Comparison of ENCODE assay signal across 9 mouse cellular contexts in the genomic region with DNA sequence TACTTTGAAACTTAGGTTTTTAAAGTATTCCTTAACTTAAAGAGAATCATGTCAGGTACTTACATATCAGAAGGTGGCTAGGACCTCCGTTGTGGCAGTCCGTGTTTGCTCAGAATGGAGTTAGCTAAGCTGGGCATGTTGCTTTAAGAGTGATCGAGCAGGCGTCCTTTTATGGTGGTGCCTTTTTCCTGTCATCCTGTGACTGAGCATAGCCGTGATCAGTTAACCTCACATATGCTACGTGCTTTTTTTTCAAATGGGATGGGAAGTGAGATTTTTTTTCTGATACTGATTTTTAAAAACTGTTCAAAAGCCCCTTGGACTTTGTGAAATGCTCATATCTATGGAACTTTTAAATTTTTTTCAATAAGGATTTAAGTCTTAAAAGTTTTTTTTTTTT. TPM values are rescaled to one million over a fixed set of nuclear protein-coding genes. Genes with fewer than 3 reads are reported as not detected.
DNase-seq lines count a peak whose midpoint lies in the region; ATAC-seq lines count a peak whose summit lies in the region.
"Had no signal": no experiment of that assay in that cellular context is flagged by ENCODE, and none has a peak within 500 bp of the region (broad histone marks: within the 10 kb centered on the region; RNA-seq: fewer than 3 reads in every experiment).

Gpr183 (minus strand) TSS at position 206 of the 400 bp plus-strand sequence.

- no peaks in the 10 kb centered on the region for H3K36me3 ChIP-seq in embryonic facial prominence, embryonic 13.5 days
- H3K36me3 ChIP-seq in embryonic facial prominence, embryonic 10.5 days (replicated peaks) = no peaks in the 10 kb centered on the region
- H3K36me3 ChIP-seq in splenic B cell, adult 2 months (ENCODE audit: control insufficient read depth, insufficient read depth, low read length, poor library complexity, severe bottlenecking) = peaks cover 5% of the 10 kb centered on the region

- H3K4me3 ChIP-seq in embryonic facial prominence, embryonic 13.5 days = 0 out of 2 replicates have a peak within 1 kb of the TSS, but pooled peaks have one; percentile 2
- H3K4me3 ChIP-seq in embryonic facial prominence, embryonic 10.5 days = no peak within 1 kb of the TSS

- no peak within 1 kb of the TSS for H3K9ac ChIP-seq in embryonic facial prominence, embryonic 13.5 days

- 48% methylated on average over 6 of the region's 6 CpGs for WGBS in embryonic facial prominence, embryonic 13.5 days
- 64% methylated on average over 6 of the region's 6 CpGs for WGBS in embryonic facial prominence, embryonic 10.5 days

- H3K4me1 ChIP-seq in embryonic facial prominence, embryonic 13.5 days = peaks cover 6% of the 10 kb centered on the region; the same call in 1 of the 2 replicates
- H3K4me1 ChIP-seq in embryonic facial prominence, embryonic 10.5 days = peaks cover 3% of the 10 kb centered on the region; the same call in 1 of the 2 replicates

- no peak within 1 kb of the TSS for H3K27ac ChIP-seq in embryonic facial prominence, embryonic 13.5 days
- H3K27ac ChIP-seq in embryonic facial prominence, embryonic 10.5 days (replicated peaks) = no peak within 1 kb of the TSS

- no peak within 1 kb of the TSS for H3K4me2 ChIP-seq in embryonic facial prominence, embryonic 13.5 days

- H3K9me3 ChIP-seq in embryonic facial prominence, embryonic 13.5 days = no peaks in the 10 kb centered on the region
- H3K9me3 ChIP-seq in embryonic facial prominence, embryonic 10.5 days = no peaks in the 10 kb centered on the region

- H3K27me3 ChIP-seq in embryonic facial prominence, embryonic 13.5 days = no peaks in the 10 kb centered on the region
- no peaks in the 10 kb centered on the region for H3K27me3 ChIP-seq in embryonic facial prominence, embryonic 10.5 days (replicated peaks; ENCODE audit: low read depth, poor library complexity, severe bottlenecking)
- no peaks in the 10 kb centered on the region for H3K27me3 ChIP-seq in splenic B cell, adult 2 months (ENCODE audit: control insufficient read depth, insufficient read depth, low read length, poor library complexity, severe bottlenecking)

- DNase-seq in embryonic facial prominence, embryonic 10.5 days (ENCODE audit: low spot score) = no peak
- DNase-seq in lung, postnatal 36 days = peak; percentile 51
- DNase-seq in lung, postnatal 14 days = no peak
- peak; percentile 88 for DNase-seq in splenic B cell, adult 2 months (ENCODE audit: low read depth, low spot score)
- DNase-seq in yolk sac, embryonic 10.5 days (ENCODE audit: low spot score) = no peak
- DNase-seq in frontal cortex, adult 2 months (ENCODE audit: extremely low spot score in 1 of 2, low spot score in 1 of 2) = no peak
- DNase-seq: gastrocnemius, postnatal 36 days had no signal

- ATAC-seq in embryonic facial prominence, embryonic 13.5 days (ENCODE audit: insufficient number of reproducible peaks, insufficient read depth, low FRiP score, low TSS enrichment, low read depth) = no peak
- ATAC-seq in inflammation-experienced regulatory T-cells, adult 6 months = peak; percentile 70

RNA-seq across cellular contexts. Expression of gene Gpr183, which starts in this region (rescaled TPM):
- polyA plus RNA-seq in embryonic facial prominence, embryonic 13.5 days (2015; fragmentation: Nextera tagmentation; extraction: Ambion mirVana) = 3.2 and 3.8 TPM in 2 replicates
- polyA plus RNA-seq in embryonic facial prominence, embryonic 10.5 days (2016; fragmentation: Nextera tagmentation; extraction: Ambion mirVana) = 2.4 and 2.9 TPM in 2 replicates
- polyA plus RNA-seq in inflammation-experienced regulatory T-cells, adult 6 months (2017; shearing (Covaris generic)) = 100 to 1,000 TPM; 108 to 142 (median 140) TPM
- 1.0 and 1.6 TPM in 2 replicates for polyA plus RNA-seq in frontal cortex, adult 2 months (2012; rRNA removed)

Comparison
In these comparisons a context has a peak if more than half of its experiments do, and no peak if none do; other contexts are left out.
1. RNA of gene Gpr183 (polyA plus RNA-seq): 108 to 142 TPM in inflammation-experienced regulatory T-cells, adult 6 months; 3.2 to 3.8 TPM in embryonic facial prominence, embryonic 13.5 days, 2.4 to 2.9 TPM in embryonic facial prominence, embryonic 10.5 days and 1.0 to 1.6 TPM in frontal cortex, adult 2 months; every median in the first group is over 10 times any median in the second.
2. DNase-seq: peak in lung, postnatal 36 days (single experiment) and splenic B cell, adult 2 months (single experiment); none in embryonic facial prominence, embryonic 10.5 days (single experiment), lung, postnatal 14 days (single experiment), yolk sac, embryonic 10.5 days (single experiment) and frontal cortex, adult 2 months (0 of 2).